Mouse (Mus musculus): Measurements from ENCODE around the gene Gm49368. TPM values are rescaled to one million over a fixed set of nuclear protein-coding genes. Genes with fewer than 3 reads are reported as not detected.
A peak's percentile ranks its signal among the peaks of the same experiment; 100 is the strongest.

Gene Gm49368
- total RNA-seq, 2 experiments from 2014 or later: 0.09 TPM; not detected in 1

DNA sequence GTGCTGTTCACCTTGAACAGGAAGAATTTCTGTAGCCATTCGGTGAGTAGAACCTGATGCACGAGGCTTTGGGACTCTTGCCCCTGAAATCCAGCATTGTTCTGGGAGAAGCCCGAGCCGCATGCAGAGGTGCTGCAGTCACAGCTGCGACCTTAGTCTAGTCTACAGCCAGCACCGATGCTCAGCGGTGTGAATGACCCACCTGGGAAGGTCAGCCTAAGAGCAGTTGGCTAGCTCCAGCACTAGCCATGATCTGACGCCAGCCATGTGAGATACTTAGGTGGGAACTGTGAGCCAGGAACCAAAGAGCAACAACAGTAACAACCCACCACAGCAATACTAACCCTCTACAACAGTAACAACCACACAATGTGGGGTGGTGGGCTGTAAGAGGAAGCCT, 4.6 kb upstream of the Gm49368 start:
- DNase-seq: no peak

- DNase-seq: no peak
Observed at GRCm38 (mm10) chr7:128058576-128058975, 3.9 kb upstream of the Gm49368 start.

DNA sequence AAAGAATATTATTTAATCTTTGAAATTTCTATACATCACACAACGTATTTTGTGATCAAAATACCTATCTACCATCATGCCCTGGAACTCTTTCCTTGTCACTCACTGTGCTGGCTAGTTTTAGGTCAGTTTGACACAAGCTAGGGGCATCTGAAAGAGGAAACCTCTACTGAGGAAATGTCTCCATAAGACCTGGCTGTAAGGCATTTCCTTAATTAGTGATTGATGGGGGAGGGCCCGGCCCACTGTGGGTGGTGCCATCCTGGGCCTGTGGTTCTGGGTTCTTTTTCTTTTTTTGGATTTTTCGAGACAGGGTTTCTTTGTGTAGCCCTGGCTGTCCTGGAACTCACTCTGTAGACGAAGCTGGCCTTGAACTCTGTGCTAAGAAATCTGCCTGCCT, 3.4 kb upstream of the Gm49368 start:
- DNase-seq: no peak

DNA sequence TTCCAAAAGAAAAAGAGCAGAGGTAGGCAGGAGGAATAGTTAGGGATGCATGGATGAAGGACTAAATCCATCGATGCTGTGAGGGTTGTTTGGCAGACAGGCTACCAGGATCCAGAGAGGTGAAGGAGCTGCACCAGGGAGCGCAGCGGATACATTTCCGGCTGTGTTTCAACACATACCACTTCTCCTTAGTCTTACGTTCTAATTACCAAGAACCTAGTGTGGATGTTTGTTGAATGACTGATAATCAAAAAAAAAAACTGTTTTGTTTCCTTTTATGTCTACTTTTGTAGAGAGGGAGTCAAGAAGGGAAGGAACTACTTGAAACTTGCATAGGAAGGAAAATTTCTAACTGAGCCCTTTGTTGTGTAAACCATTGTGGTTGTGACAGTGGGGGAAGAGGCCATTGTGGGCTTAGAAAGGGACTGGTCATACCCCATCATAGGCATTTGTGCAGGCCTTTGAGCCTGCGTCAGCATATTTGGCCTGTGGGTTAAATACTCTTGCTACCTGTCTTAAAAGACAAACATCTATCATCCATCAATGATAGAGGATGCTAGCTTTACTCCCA, 813 bp downstream of the Gm49368 start:
- DNase-seq: no peak

DNA sequence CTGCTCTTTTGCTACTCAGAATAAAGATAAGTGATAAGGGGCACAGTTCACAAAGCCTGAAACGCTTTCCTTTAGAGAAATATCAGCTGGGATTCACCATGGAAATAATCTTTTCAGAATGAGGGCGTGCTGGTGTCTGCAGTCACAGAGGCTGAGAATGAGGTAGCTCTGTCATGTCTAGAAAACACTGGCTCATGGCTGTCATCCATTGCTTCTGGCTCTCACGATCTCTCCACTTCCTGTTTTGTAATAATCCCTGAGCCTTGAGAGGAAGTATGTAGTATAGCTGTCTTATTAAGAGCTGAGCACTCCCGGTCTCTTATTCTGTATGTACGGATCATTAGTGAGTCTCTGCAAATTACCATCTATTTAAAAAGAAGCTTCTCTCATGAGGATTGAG, 3.1 kb downstream of the Gm49368 start:
- DNase-seq: no peak

DNA sequence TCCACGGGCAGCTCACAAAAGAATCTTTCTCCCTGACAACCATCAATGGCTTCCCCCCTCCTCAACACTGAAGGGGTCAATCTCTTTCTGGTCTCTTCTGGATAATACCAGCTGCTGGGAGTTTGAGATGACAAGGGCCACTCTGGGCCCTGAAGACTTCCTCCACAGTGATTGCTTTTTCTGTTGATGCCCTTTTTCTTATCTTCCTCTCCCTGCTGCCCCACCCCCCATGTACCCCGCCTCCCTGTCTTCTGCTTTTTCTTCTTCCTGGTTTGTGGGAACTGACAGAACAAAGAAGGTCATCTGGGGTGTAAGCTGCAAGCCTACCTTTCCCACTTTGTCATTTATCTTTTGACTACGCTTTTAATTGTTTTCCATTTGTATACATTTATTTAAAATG, 5.4 kb downstream of the Gm49368 start:
- DNase-seq: peak; percentile 12

- no peak for DNase-seq
Observed at GRCm38 (mm10) chr7:128069844-128070243, 7.4 kb downstream of the Gm49368 start.

DNA sequence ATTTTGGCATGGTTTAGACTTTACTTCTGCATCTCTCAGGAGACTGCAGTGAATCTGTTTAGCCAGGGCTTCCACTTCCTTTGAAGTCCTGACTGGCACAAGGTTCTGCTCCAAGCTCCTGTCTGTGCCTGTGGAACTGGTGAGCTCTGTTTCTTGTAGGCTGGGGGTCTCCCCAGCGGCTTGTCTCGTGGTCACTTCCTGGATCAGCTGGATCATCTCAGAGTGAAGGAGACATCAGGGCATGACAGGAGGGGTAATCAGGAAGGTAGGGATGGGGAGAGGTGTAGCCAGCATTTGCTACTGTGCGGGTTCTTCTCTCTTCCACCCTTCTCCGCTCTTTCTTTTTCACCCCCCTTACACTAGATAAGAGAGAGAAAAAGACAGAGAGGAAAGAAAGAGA, 9.3 kb downstream of the Gm49368 start:
- no peak for DNase-seq

- DNase-seq: no peak
Observed at GRCm38 (mm10) chr7:128080012-128080411, 17.5 kb downstream of the Gm49368 start.

GRCm38 (mm10) chr7:128089141-128089540, 26.7 kb downstream of the Gm49368 start:
- DNase-seq: no peak

DNA sequence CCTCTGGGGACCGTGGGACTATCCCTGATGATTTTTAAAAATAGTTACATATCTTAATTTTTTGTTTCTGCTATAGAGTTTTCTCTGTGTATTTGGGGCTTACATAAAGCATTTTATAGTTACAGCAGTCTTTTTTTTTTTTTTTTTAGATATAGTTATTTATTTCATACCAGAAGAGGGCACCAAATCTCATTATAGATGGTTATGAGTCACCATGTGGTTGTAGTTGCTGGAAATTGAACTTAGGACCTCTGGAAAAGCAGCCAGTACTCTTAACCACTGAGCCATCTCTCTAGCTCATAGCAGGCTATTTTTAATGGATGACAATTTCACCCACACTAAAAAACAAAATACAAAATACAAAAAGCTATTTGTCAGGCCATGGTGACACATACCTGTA, 35.7 kb downstream of the Gm49368 start:
- no peak for DNase-seq

- no peak for DNase-seq
Observed at GRCm38 (mm10) chr7:128100742-128101357, 38.4 kb downstream of the Gm49368 start.

- no peak for DNase-seq
Observed at GRCm38 (mm10) chr7:128105246-128105645, 42.8 kb downstream of the Gm49368 start.

GRCm38 (mm10) chr7:128107462-128107861, 45.0 kb downstream of the Gm49368 start:
- no peak for DNase-seq

- DNase-seq: no peak
Observed at GRCm38 (mm10) chr7:128110314-128110713, 47.8 kb downstream of the Gm49368 start.

GRCm38 (mm10) chr7:128112131-128112530, 49.6 kb downstream of the Gm49368 start:
- DNase-seq: no peak

DNA sequence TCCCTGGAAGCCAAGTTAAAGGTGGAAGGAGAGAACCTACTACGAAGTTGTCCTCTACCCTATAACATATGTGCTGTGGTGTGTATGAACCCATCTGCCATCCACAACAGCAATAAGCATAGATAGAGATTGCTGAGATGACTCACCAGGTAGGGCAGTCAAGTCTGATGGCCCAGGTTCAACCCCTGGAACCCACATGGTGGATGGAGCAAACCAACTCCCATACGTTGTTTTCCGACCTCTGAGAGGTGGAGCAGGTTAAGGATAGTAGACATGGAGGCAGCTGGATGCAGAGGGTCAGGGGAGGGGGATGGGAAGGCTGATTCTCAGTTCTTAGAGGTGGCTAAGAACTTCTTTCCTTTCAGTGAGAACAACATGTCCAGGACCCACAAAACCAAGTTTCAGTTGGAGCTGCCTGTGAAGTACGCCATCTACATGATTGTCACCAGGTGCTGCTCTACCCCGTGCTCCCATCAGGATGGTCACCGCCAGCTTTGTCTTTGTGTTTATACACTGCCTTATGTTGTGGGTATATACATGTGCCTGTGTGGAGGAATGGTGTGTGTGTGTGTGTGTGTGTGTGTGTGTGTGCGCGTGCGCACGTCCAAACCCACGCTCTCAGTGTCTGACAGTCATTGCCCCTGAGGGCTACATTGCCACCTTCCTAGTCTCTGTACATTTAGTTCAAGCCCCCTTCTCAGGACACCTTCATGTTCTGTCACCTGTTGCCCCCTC, 52.1 kb downstream of the Gm49368 start:
- DNase-seq: no peak

DNA sequence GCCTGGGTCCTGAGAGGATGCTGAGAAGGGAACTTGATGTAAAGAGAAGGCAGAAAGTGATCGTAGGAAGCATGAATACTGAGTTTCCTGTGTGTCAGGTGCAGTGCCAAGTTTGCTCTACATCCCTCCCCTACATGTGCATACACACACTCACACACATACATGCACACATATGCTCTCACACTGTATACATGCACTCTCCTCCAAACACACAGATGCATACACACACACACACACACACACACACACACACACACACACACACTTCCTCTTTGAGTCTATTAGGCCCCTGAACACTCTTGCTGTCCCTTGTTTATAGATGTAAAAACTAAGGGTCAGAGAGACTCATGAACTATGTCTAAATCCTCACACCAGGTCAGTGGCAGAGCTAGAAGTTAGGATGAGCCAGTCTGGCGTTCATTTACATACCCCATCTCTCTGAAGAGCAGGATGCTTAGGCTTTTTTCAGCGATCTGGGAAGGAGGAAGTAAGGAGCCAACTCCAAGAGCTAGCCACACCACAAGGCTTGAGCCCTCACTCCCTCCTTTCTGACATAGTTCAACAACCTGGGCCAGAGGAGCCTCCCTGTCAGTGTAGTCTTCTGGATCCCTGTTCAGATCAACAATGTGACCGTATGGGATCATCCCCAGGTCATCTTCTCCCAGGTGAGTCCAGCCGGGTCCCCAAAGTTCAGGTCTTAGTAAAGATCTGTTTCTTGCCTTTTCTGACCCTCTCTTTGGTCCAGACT, 52.9 kb downstream of the Gm49368 start:
- DNase-seq: no peak

GRCm38 (mm10) chr7:128116396-128116795, 53.9 kb downstream of the Gm49368 start:
- no peak for DNase-seq

GRCm38 (mm10) chr7:128119726-128120490, 57.4 kb downstream of the Gm49368 start:
- no peak for DNase-seq

DNA sequence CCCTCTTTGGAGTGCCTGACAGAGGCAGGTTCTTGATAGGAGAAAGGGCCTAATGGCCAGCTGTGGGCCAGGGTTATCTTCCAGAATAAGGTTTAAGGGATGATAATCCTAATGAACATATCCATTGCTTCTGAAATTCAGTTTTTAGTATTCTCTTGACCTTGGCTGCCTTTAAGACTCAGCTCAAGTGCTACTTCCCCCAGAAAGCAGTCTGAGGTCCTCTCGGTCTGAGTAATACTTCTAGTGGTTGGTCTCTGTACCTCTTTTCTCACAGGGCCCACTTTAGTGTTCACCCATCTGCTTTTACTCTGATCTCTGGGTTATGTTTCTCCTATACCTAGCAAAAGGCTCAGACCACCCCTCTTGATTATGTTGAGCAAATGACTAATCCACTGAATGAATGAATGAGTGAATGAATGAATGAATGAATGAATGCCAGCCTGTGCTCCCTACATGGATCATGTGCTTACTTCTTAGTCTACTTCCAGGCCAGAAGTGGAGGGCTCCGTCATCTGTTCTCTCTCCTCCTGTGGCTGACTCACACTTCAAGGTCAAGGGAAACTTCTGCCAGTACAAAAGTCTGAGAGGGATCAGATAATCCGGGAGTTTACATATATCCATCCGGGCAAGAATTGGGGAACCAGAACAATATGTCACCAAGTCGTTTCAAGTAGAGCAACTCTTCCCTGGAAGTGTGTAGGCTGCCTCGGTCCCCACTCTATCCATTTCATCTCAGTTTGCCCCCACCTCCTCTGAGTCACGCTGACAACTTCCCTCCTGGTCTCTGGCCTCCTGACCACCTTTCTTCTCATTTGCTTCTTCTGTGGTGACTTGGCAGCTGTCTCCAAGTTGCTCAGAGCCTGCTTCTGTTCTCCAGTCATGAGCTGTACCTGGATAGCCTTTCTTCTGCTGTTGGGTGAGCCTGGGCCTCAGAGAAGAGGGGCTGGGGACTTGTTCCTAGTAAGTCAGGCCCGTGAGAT, 66.5 kb downstream of the Gm49368 start, which contains the start of gene Itgax:
Gene Itgax (plus strand): TSS at position 807 of the 980 bp plus-strand sequence.
- DNase-seq: peak; percentile 37
